In genomic region chr15:102192271-102192812, GRCm38 (mm10) we compare ENCODE assay signal across 1 mouse cellular context.
TF ChIP-seq lines count a peak whose summit lies in the region.

No protein-coding gene starts in this region.

TF ChIP-seq in MEL, 35 proteins besides CTCF, POLR2A, EP300 and RAD21:
- peak; percentile 37; the same call in 1 of the 2 replicates for TF ChIP-seq RCOR1 (IDR thresholded peaks at IDR 0.05; ENCODE audit: low read depth, low read length)
- no peak for TF ChIP-seq ZNF384 (IDR thresholded peaks at IDR 0.05; ENCODE audit: low read depth, low read length)
